Mouse (Mus musculus) megakaryocyte, embryonic 14.5 days (primary cell): Measurements from ENCODE around the gene Sympk.

Experiments
- FLI1 ChIP-seq: IDR thresholded peaks from 2 replicates; pipeline ENCODE4 v1.6.1; 2012; ENCODE audit warnings: low read length, inconsistent platforms, mixed read lengths
- GATA1 ChIP-seq: IDR thresholded peaks from 3 replicates; pipeline ENCODE4 v1.6.1; 2012; ENCODE audit warnings: mixed read lengths, low read length, inconsistent platforms, borderline replicate concordance

- TF ChIP-seq GATA1 = no peak
- no peak for TF ChIP-seq FLI1
Measured at GRCm38 (mm10) chr7:19001807-19002085, 22.4 kb upstream of the Sympk start.
